Mouse (Mus musculus): ENCODE results near the gene Ikzf1. TPM values are rescaled to one million over a fixed set of nuclear protein-coding genes. Genes with fewer than 3 reads are reported as not detected.

The Ikzf1 gene
- 1.1 and 2.6 TPM in 2 replicates for polyA plus RNA-seq (2015; fragmentation: Nextera tagmentation; extraction: Ambion mirVana)

DNA sequence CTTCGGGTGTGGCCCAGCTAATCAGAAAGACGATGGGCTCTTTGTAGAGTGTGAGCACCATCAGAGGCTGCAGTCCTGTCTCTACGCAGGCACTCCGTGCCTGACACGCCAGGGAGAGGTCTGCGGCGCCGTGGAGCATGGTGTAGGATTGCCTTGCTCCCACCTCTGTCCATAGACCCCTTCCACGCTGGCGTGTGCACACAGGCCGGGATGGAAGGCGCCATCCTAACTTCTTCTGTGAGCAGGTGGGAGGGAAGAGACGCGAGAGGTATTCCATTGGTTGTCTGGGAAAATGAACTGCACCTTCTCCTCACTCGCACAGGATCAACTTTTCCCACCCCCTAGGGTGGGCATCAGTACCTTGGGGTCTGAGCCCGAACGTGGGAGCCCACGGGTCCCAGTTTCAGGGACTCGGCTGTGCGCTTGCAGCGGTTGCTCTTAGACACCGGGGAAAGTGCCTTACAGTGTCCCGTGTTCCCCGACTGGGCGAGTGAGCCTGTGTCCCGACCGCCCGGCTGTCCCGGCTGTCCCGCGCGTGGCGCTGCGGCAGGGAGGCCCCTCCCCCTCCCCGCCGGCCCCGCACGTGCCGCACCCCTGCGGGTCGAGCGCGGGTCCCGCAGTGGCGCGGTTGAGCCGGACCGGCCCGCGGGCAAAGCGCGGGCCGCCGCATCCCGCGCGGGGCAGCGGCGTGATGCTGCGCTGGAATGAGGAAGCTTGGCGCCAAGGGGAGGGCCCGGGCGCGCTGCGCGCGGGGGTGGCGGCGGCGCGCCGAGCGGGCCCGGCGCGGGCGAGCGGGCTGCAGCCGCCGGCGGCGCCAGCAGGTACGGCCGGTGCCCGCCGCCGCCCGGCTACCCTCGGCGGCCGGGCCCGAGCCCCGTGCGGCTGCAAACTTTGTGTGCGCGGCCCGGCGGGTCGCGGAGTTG lies at the start of gene Ikzf1:
Gene Ikzf1 (plus strand): TSS at position 74 of the 923 bp plus-strand sequence.
- no peak within 1 kb of the TSS for H3K27ac ChIP-seq (replicated peaks)
- H3K27me3 ChIP-seq (replicated peaks): peaks cover 78% of the 10 kb centered on the region
- peak within 1 kb of the TSS; percentile 78 for H3K9ac ChIP-seq
- H3K4me1 ChIP-seq: peaks cover 17% of the 10 kb centered on the region
- H3K4me2 ChIP-seq: peak within 1 kb of the TSS; percentile 99
- peak; percentile 27; the same call in 1 of the 2 replicates for ATAC-seq (ENCODE audit: extremely low read depth, insufficient number of reproducible peaks, low FRiP score, low TSS enrichment)
- no peaks in the 10 kb centered on the region for H3K36me3 ChIP-seq
- peak within 1 kb of the TSS; percentile 80 for H3K4me3 ChIP-seq
- no peaks in the 10 kb centered on the region for H3K9me3 ChIP-seq
- 2% methylated on average over 65 of the region's 100 CpGs for WGBS

DNA sequence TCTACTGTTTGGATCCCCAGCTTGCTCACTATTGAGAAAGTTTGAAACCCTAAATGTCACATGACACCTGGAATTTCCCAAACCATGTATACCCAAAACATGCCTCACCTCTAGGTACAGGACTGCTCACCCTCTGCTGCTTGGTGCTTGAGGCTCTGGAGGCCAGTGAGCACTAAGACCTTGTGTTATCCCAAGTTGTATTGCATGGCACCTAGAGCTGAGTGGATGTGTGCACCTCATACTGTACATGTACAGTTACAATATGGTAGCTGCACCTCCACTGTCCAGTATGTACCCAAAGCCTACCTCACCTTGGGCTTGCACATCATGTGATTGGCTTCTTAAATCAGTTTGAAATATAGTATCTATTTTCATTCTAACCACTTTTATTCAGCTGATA lies 40.5 kb upstream of the Ikzf1 start:
- Histone ChIP-seq H3K9ac (no peak overlapping the region), H3K4me3 (no peak overlapping the region), H3K27ac (replicated peaks) (no peak overlapping the region), H3K4me2 (no peak overlapping the region), H3K27me3 (replicated peaks) (no peaks in the 10 kb centered on the region), H3K9me3 (no peaks in the 10 kb centered on the region), H3K36me3 (no peaks in the 10 kb centered on the region), H3K4me1 (no peaks in the 10 kb centered on the region)
- ATAC-seq (ENCODE audit: extremely low read depth, insufficient number of reproducible peaks, low FRiP score, low TSS enrichment): no peak

DNA sequence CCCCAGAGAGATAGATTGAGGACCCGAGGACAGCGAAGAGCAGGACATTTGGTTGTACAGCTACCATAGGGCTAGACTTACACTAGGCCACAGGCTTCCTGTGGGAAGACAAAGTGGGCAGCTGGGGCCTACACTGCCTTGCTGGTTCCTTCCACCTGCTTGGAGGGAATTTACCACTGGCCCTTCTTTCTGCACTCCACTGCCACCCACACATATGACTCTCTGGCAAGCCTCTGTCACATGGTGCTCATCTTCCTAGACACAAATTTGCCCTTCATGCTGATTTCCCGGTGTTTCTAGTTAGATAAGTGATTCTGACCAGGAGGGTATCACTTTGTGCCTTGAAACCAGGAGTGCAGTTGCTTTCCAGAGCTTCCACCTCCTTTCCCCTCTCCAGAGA lies 28.4 kb upstream of the Ikzf1 start:
- Histone ChIP-seq H3K27me3 (replicated peaks) (no peaks in the 10 kb centered on the region), H3K36me3 (no peaks in the 10 kb centered on the region), H3K9ac (no peak overlapping the region), H3K4me3 (no peak overlapping the region), H3K9me3 (no peaks in the 10 kb centered on the region), H3K27ac (replicated peaks) (no peak overlapping the region), H3K4me2 (no peak overlapping the region), H3K4me1 (no peaks in the 10 kb centered on the region)
- ATAC-seq (ENCODE audit: extremely low read depth, insufficient number of reproducible peaks, low FRiP score, low TSS enrichment): no peak
- WGBS: 73% methylated on average over 3 of the region's 3 CpGs

DNA sequence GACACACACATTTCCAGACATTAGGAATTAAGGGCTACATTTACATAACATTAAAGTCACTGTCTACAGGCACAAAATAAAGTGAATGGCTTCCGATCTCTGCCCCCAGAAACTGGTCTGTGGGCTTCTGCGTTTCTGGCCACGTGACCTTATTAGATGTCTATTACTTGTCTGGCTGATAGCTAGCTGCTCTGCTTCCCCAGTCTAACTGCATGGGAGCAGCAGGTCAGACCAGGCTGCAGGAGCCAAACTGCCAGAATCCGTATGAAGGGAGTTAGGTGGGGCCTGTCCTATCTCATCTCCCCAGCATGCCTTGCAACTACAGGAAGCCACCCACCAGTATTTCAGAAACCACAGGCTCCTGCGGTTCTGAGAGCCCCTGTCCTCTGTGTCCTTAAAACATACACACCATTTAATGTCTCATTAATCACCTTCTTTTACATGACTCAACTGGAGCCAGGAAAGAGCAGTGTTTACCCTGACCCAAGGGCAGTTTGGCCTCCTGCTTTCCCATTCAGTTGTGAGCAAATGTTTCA lies 27.7 kb upstream of the Ikzf1 start:
- Histone ChIP-seq H3K4me3 (no peak overlapping the region), H3K36me3 (no peaks in the 10 kb centered on the region), H3K9ac (no peak overlapping the region), H3K4me2 (no peak overlapping the region), H3K27ac (replicated peaks) (no peak overlapping the region), H3K4me1 (no peaks in the 10 kb centered on the region), H3K27me3 (replicated peaks) (no peaks in the 10 kb centered on the region), H3K9me3 (no peaks in the 10 kb centered on the region)
- WGBS: 55% methylated on average over 5 of the region's 5 CpGs
- no peak for ATAC-seq (ENCODE audit: extremely low read depth, insufficient number of reproducible peaks, low FRiP score, low TSS enrichment)

DNA sequence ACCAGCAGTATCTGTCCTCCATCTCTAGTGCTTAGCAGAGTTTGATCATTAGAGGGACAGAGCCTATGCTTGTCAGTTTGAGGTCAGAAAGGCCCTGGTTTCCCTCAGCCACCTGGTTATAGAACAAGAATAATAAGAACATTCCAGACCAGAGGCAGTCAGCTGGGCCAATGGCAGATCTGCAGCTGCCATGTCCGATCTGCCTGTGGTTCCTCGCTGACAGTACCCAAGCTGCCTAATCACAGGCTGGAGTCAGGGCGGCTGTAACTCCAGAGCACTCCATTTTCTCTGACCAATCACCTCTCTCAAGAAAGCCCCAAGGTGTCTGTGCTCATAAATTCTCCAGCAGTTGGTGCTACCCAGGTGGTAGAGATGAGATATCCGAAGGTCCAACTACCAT lies 27.2 kb upstream of the Ikzf1 start:
- no peaks in the 10 kb centered on the region for H3K4me1 ChIP-seq
- H3K4me3 ChIP-seq: no peak overlapping the region
- WGBS: 78% methylated on average over 4 of the region's 4 CpGs
- no peak overlapping the region for H3K4me2 ChIP-seq
- no peak overlapping the region for H3K27ac ChIP-seq (replicated peaks)
- ATAC-seq (ENCODE audit: extremely low read depth, insufficient number of reproducible peaks, low FRiP score, low TSS enrichment): no peak
- H3K9ac ChIP-seq: no peak overlapping the region
- no peaks in the 10 kb centered on the region for H3K9me3 ChIP-seq
- H3K27me3 ChIP-seq (replicated peaks): no peaks in the 10 kb centered on the region
- no peaks in the 10 kb centered on the region for H3K36me3 ChIP-seq

DNA sequence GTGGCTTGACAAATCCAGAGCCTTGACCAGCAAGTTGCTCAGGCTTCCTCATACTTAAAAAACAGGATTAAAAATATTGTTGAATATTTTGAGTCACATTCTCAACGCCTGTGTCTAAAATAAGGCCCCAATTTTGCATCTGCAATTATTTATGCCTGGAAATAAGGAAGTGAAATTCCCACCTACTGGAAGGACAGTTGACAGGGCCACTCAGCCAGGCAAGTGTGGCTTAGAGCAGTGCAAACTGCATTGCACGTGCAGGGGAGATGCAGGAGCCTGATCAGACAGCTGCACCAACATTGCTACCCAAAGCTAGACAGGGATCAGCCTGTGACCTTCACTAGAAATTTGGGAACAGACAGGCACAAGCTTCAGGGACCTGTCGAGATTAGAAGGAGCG lies 26.0 kb upstream of the Ikzf1 start:
- 63% methylated on average over 4 of the region's 4 CpGs for WGBS

DNA sequence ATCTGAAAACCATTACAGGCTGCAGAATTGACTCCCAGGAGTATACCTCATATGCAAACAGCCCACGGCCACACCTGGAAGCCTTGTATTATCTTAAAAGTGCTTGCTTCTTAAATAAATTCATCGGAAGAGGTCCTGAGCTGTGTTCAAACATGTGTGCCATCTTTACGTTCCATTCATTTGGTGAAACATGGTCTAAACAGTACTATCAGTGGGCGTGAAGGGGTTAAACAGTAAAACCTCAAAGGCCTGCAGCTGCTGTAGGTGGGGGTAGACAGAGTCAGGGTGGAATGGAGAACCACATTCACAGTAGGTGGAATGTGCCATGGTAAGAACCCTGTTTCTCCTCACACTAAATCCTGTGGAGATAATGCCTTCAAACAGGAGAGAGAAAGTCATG lies 24.2 kb upstream of the Ikzf1 start:
- no peak for ATAC-seq (ENCODE audit: extremely low read depth, insufficient number of reproducible peaks, low FRiP score, low TSS enrichment)
- no peaks in the 10 kb centered on the region for H3K36me3 ChIP-seq
- 70% methylated on average over 4 of the region's 4 CpGs for whole genome bisulfite sequencing
- no peak overlapping the region for H3K4me3 ChIP-seq
- H3K27ac ChIP-seq (replicated peaks): no peak overlapping the region
- no peaks in the 10 kb centered on the region for H3K9me3 ChIP-seq
- H3K4me2 ChIP-seq: no peak overlapping the region
- no peaks in the 10 kb centered on the region for H3K4me1 ChIP-seq
- H3K9ac ChIP-seq: no peak overlapping the region
- no peaks in the 10 kb centered on the region for H3K27me3 ChIP-seq (replicated peaks)

More for the DNA sequence above, 26.0 kb upstream of the Ikzf1 start:
- Histone ChIP-seq H3K4me3 (no peak overlapping the region), H3K27me3 (replicated peaks) (no peaks in the 10 kb centered on the region), H3K9me3 (no peaks in the 10 kb centered on the region), H3K9ac (no peak overlapping the region), H3K27ac (replicated peaks) (no peak overlapping the region), H3K4me1 (no peaks in the 10 kb centered on the region), H3K36me3 (no peaks in the 10 kb centered on the region), H3K4me2 (no peak overlapping the region)
- ATAC-seq (ENCODE audit: extremely low read depth, insufficient number of reproducible peaks, low FRiP score, low TSS enrichment): no peak

DNA sequence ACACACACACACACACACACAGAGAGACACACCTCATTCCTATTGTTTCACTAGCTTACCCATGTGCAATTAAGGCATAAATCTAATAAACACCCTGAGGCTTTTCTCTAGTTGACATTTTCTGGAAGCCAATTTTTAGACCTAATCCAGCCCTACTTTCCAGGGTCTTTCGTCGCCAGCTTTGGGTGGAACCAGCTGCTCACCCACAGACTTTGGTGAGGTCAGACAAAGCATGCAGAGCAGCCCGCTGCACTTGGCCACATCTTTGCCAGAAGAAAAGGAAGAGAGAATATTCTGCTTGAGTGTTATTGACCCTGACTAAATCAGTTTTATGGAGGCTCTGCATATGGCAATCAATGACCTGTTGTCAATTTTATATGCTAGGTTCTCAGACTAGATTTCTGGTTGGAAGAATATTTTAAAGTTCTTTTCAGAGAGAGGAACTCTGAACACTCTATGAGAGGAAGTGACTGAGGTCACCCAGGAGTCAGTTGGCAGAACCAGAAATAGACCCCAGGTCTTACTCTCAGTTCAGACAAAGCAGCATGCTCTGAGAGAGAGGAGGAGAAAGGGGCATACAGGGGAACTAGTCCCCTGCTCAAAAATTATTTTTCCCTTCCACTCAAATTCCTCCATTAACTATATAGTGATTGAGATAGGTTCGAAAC lies 17.4 kb upstream of the Ikzf1 start:
- Histone ChIP-seq H3K27ac (replicated peaks) (no peak overlapping the region), H3K36me3 (no peaks in the 10 kb centered on the region), H3K9ac (no peak overlapping the region), H3K4me1 (no peaks in the 10 kb centered on the region), H3K4me3 (no peak overlapping the region), H3K9me3 (no peaks in the 10 kb centered on the region), H3K4me2 (no peak overlapping the region), H3K27me3 (replicated peaks) (no peaks in the 10 kb centered on the region)
- WGBS: 70% methylated on average over 4 of the region's 4 CpGs
- no peak for ATAC-seq (ENCODE audit: extremely low read depth, insufficient number of reproducible peaks, low FRiP score, low TSS enrichment)

DNA sequence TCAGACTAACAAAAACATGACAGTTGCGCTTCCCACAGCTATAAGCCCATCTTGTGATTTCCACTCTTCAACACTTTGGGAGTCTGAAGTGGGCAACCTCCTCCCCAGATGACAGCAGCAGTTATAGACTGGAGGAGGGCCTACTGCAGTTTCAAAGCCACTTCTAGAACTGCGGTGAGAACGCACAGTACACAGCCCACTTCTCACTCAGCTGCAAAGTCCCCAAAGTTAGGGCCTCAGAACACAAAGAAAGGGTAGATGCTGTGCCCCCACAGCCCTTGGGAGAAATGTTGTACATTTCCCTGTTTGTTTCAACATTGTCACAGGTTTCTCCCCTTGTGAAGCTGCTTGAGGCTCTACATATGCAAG lies 16.9 kb upstream of the Ikzf1 start:
- Histone ChIP-seq H3K36me3 (no peaks in the 10 kb centered on the region), H3K27ac (replicated peaks) (no peak overlapping the region), H3K9ac (no peak overlapping the region), H3K27me3 (replicated peaks) (no peaks in the 10 kb centered on the region), H3K4me3 (no peak overlapping the region), H3K4me2 (no peak overlapping the region), H3K9me3 (no peaks in the 10 kb centered on the region), H3K4me1 (no peaks in the 10 kb centered on the region)
- ATAC-seq (ENCODE audit: extremely low read depth, insufficient number of reproducible peaks, low FRiP score, low TSS enrichment): no peak
- WGBS: 83% methylated on average over 3 of the region's 3 CpGs

DNA sequence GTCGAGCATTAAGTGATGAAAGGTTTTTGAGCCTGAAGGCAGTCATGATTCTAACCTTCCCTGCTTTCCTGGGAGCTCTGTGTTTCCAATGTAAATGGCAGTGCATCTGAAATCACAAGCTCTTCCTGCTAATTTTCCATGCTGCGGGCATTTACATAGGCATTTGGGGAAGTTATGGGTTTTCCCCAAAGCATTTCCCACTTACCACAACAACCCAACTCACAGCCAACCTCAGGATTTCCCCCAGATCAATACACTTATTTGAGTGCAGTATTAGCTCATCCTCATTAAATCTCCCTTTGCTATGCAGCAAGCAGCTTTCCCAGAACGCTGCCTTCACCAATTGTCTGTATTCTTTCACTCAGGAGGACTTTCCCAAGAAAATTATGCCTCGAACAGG lies 11.8 kb upstream of the Ikzf1 start:
- no peak overlapping the region for H3K4me3 ChIP-seq
- no peaks in the 10 kb centered on the region for H3K36me3 ChIP-seq
- no peaks in the 10 kb centered on the region for H3K9me3 ChIP-seq
- H3K9ac ChIP-seq: no peak overlapping the region
- ATAC-seq (ENCODE audit: extremely low read depth, insufficient number of reproducible peaks, low FRiP score, low TSS enrichment): no peak
- no peak overlapping the region for H3K4me2 ChIP-seq
- H3K4me1 ChIP-seq: no peaks in the 10 kb centered on the region
- peaks cover 5% of the 10 kb centered on the region; the same call in 1 of the 2 replicates for H3K27me3 ChIP-seq (replicated peaks)
- WGBS: 56% methylated on average over 4 of the region's 4 CpGs
- H3K27ac ChIP-seq (replicated peaks): no peak overlapping the region

DNA sequence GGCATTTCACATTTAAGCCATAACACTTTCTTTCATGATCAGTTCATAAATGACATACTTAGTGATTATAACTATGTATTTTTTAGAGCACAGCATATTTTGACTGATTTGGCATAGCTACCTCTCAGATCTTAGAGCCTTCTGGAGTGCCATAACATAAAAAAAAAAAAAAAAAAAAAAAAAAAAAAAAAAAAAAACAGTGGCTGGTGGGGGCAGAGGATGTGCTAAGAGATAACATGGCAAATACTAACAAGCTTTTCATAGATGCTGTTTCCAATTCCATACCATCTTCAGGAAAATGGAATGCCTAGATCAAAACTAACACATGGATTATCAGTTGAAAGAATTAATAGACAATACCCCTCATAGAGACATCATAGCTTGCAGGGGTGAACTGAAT lies 9.7 kb upstream of the Ikzf1 start:
- Histone ChIP-seq H3K9me3 (no peaks in the 10 kb centered on the region), H3K4me3 (no peak overlapping the region), H3K4me1 (no peaks in the 10 kb centered on the region), H3K27ac (replicated peaks) (no peak overlapping the region), H3K4me2 (no peak overlapping the region), H3K27me3 (replicated peaks) (peaks cover 11% of the 10 kb centered on the region), H3K36me3 (no peaks in the 10 kb centered on the region), H3K9ac (no peak overlapping the region)
- ATAC-seq (ENCODE audit: extremely low read depth, insufficient number of reproducible peaks, low FRiP score, low TSS enrichment): no peak
